Mouse (Mus musculus): ENCODE results near the gene Spns2.

Gene Spns2

GRCm38 (mm10) chr11:72489881-72490301 lies at the start of gene Spns2:
TSS of gene Spns2 (minus strand) at chr11:72489904.
- DNase-seq: peak; percentile 91

- DNase-seq: no peak
Observed at GRCm38 (mm10) chr11:72538811-72539210, 49.1 kb upstream of the Spns2 start.

GRCm38 (mm10) chr11:72538037-72538755 lies 48.5 kb upstream of the Spns2 start:
- DNase-seq: peak in 1 of 2 experiments; percentile 47

- DNase-seq: no peak
Observed at GRCm38 (mm10) chr11:72537503-72537902, 47.8 kb upstream of the Spns2 start.

- DNase-seq: peak in 1 of 2 experiments; percentile 45
Observed at GRCm38 (mm10) chr11:72535519-72535918, 45.8 kb upstream of the Spns2 start.

GRCm38 (mm10) chr11:72532890-72533289 lies 43.2 kb upstream of the Spns2 start:
- DNase-seq: no peak

GRCm38 (mm10) chr11:72531632-72532031 lies 41.9 kb upstream of the Spns2 start:
- DNase-seq: peak; percentile 34 to 44

GRCm38 (mm10) chr11:72531144-72531543 lies 41.4 kb upstream of the Spns2 start:
- peak in 1 of 2 experiments; percentile 37 for DNase-seq

GRCm38 (mm10) chr11:72526190-72526589 lies 36.5 kb upstream of the Spns2 start:
- no peak for DNase-seq

GRCm38 (mm10) chr11:72523711-72524110 lies 34.0 kb upstream of the Spns2 start:
- DNase-seq: peak; percentile 38 to 48

GRCm38 (mm10) chr11:72522616-72523041 lies 32.9 kb upstream of the Spns2 start:
- peak; percentile 84 to 86 for DNase-seq

- no peak for DNase-seq
Observed at GRCm38 (mm10) chr11:72521598-72522541, 32.2 kb upstream of the Spns2 start.

GRCm38 (mm10) chr11:72519895-72520294 lies 30.2 kb upstream of the Spns2 start:
- DNase-seq: no peak

- DNase-seq: no peak
Observed at GRCm38 (mm10) chr11:72519189-72519588, 29.5 kb upstream of the Spns2 start.

GRCm38 (mm10) chr11:72518449-72518848 lies 28.7 kb upstream of the Spns2 start:
- DNase-seq: no peak

GRCm38 (mm10) chr11:72514967-72515366 lies 25.3 kb upstream of the Spns2 start:
- no peak for DNase-seq

- DNase-seq: peak; percentile 69 to 77
Observed at GRCm38 (mm10) chr11:72508651-72509050, 18.9 kb upstream of the Spns2 start.

- no peak for DNase-seq
Observed at GRCm38 (mm10) chr11:72507651-72508050, 17.9 kb upstream of the Spns2 start.

- DNase-seq: no peak
Observed at GRCm38 (mm10) chr11:72504016-72504797, 14.5 kb upstream of the Spns2 start.

- no peak for DNase-seq
Observed at GRCm38 (mm10) chr11:72503501-72503921, 13.8 kb upstream of the Spns2 start.

GRCm38 (mm10) chr11:72502236-72502635 lies 12.5 kb upstream of the Spns2 start:
- DNase-seq: no peak

GRCm38 (mm10) chr11:72501426-72502002 lies 11.8 kb upstream of the Spns2 start:
- no peak for DNase-seq

Measured in cerebellum, postnatal 14 days (tissue).